In genomic region chr12:27909417-27910100, GRCm38 (mm10) we compare ENCODE assay signal across 16 mouse cellular contexts.
"Had no signal": no experiment of that assay in that cellular context is flagged by ENCODE, and none has a peak within 500 bp of the region (broad histone marks: within the 10 kb centered on the region; RNA-seq: fewer than 3 reads in every experiment).

No protein-coding gene starts in this region.

- H3K36me3 ChIP-seq: lung, embryonic 15.5 days; midbrain, embryonic 13.5 days; midbrain, embryonic 15.5 days; neural tube, embryonic 12.5 days had no signal

- H3K9me3 ChIP-seq: lung, embryonic 15.5 days; megakaryocyte, embryonic 14.5 days; midbrain, embryonic 13.5 days; midbrain, embryonic 15.5 days; neural tube, embryonic 12.5 days had no signal

- H3K4me2 ChIP-seq: lung, embryonic 15.5 days; midbrain, embryonic 11.5 days; midbrain, embryonic 13.5 days; midbrain, embryonic 15.5 days; neural tube, embryonic 12.5 days had no signal

- DNase-seq: liver, postnatal 0 days; lung, adult 2 months; lung, postnatal 14 days; lung, postnatal 36 days; right cerebral cortex, postnatal 14 days; thymus, adult 18-20 months; thymus, postnatal 14 days; thymus, postnatal 36 days had no signal

- ATAC-seq: liver, postnatal 0 days; lung, postnatal 0 days; midbrain, embryonic 13.5 days; midbrain, embryonic 15.5 days had no signal

- H3K4me3 ChIP-seq: lung, embryonic 15.5 days; megakaryocyte, embryonic 14.5 days; midbrain, embryonic 13.5 days; midbrain, embryonic 15.5 days; neural tube, embryonic 12.5 days had no signal

- H3K27me3 ChIP-seq: lung, embryonic 15.5 days; megakaryocyte, embryonic 14.5 days; midbrain, embryonic 13.5 days; midbrain, embryonic 15.5 days; neural tube, embryonic 12.5 days had no signal

- H3K27ac ChIP-seq: lung, embryonic 15.5 days; macrophage; midbrain, embryonic 13.5 days; midbrain, embryonic 15.5 days; neural tube, embryonic 12.5 days had no signal

- H3K4me1 ChIP-seq: lung, embryonic 15.5 days; megakaryocyte, embryonic 14.5 days; midbrain, embryonic 13.5 days; neural tube, embryonic 12.5 days had no signal

- H3K9ac ChIP-seq: liver, postnatal 0 days; lung, embryonic 15.5 days; midbrain, embryonic 13.5 days; midbrain, embryonic 15.5 days; neural tube, embryonic 12.5 days had no signal
